In the genomic region with DNA sequence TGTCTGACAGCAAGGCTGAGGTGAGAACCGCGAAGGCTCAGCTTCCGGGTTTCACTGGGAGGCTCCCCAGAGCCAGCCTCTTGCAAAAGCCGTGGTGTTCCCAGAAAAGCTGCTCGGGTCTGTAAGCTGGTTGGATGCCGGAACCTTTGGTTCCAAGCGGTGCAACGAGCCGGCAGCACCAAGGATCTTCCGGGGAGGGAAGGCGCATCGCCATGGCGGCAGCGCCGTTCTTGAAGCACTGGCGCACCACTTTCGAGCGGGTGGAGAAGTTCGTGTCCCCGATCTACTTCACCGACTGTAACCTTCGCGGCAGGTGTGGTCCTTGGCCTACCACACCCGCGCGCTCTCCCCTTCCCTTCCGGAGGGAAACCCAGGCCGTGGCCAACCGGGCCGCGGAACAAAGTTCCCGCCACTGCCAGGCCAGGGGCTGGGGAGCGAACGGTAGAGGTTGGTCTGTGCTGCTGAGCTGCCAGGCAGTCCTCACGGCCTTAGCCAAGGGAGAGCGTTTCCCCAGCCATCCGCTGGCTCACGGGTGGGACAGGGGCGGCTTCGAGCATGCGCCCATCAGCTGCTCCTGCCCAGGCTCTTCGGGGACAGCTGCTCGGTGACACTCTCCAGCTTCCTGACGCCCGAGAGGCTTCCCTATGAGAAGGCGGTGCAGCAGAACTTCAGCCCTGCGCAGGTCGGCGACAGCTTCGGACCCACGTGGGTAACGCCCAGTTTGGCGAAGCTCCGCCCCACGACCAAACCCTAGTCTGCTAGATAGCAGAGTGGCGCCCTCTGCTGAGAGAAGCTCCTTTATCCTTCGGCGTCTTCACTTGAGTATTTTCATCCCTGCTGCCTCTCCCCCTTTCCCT, we compare ENCODE assay signal across 1 mouse cellular context.
TF ChIP-seq lines count a peak whose summit lies in the region.

A gene (plus strand): TSS at position 114 of the 857 bp plus-strand sequence.

TF ChIP-seq in myocyte, 11 proteins besides CTCF, POLR2A, EP300 and RAD21 (continued from another document):
- TF ChIP-seq SRF (IDR thresholded peaks at IDR 0.05; ENCODE audit: control insufficient read depth, insufficient read length, low read depth) (peak; percentile 29), TCF3 (IDR thresholded peaks at IDR 0.05; ENCODE audit: insufficient read length, low read depth) (no peak), CEBPB (IDR thresholded peaks at IDR 0.05; ENCODE audit: insufficient read depth, poor library complexity, severe bottlenecking) (peak; percentile 51; the same call in 1 of the 2 replicates), POLR2AphosphoS2 (IDR thresholded peaks at IDR 0.05; ENCODE audit: insufficient read length, low read depth) (peak; percentile 98), REST (IDR thresholded peaks at IDR 0.05; ENCODE audit: insufficient read depth, insufficient read length) (no peak), E2F4 (IDR thresholded peaks at IDR 0.05; ENCODE audit: insufficient read depth) (no peak)
